Mouse (Mus musculus): Measurements from ENCODE around the gene Olfr805. TPM values are rescaled to one million over a fixed set of nuclear protein-coding genes. Genes with fewer than 3 reads are reported as not detected.

The Olfr805 gene
- not detected in 2 replicates for polyA plus RNA-seq (2015; fragmentation: Nextera tagmentation; extraction: Ambion mirVana)

- DNase-seq (ENCODE audit: low spot score): no peak
These were observed at the start of gene Olfr805 for GRCm38 (mm10) chr10:129729275-129729674. TSS of gene Olfr805 (minus strand) at chr10:129729375.

GRCm38 (mm10) chr10:129778123-129778522 lies 48.9 kb upstream of the Olfr805 start:
- no peak for DNase-seq (ENCODE audit: low spot score)

GRCm38 (mm10) chr10:129774338-129774737 lies 45.2 kb upstream of the Olfr805 start, which contains the start of gene Olfr809:
TSS of gene Olfr809 (plus strand) at chr10:129774638.
- DNase-seq (ENCODE audit: low spot score): no peak

- no peak for DNase-seq (ENCODE audit: low spot score)
These were observed 36.0 kb upstream of the Olfr805 start, which contains the start of gene Olfr808 for GRCm38 (mm10) chr10:129765182-129765581. TSS of gene Olfr808 (plus strand) at chr10:129765482.

- no peak for DNase-seq (ENCODE audit: low spot score)
These were observed 28.5 kb upstream of the Olfr805 start, which contains the start of gene Olfr807 for GRCm38 (mm10) chr10:129757693-129758092. TSS of gene Olfr807 (minus strand) at chr10:129757793.

- no peak for DNase-seq (ENCODE audit: low spot score)
These were observed 12.6 kb upstream of the Olfr805 start, which contains the start of gene Olfr806 for GRCm38 (mm10) chr10:129741821-129742220. TSS of gene Olfr806 (minus strand) at chr10:129741921.

GRCm38 (mm10) chr10:129702910-129703309 lies 26.3 kb downstream of the Olfr805 start, which contains the start of gene Olfr804:
TSS of gene Olfr804 (plus strand) at chr10:129703210.
- no peak for DNase-seq (ENCODE audit: low spot score)

- no peak for DNase-seq (ENCODE audit: low spot score)
These were observed 35.0 kb downstream of the Olfr805 start, which contains the start of gene Olfr803 for GRCm38 (mm10) chr10:129694186-129694585. TSS of gene Olfr803 (minus strand) at chr10:129694286.

- DNase-seq (ENCODE audit: low spot score): no peak
These were observed 41.1 kb downstream of the Olfr805 start, which contains the start of gene Olfr802 for GRCm38 (mm10) chr10:129688069-129688468. TSS of gene Olfr802 (minus strand) at chr10:129688169.

- no peak for DNase-seq (ENCODE audit: low spot score)
These were observed 55.4 kb downstream of the Olfr805 start, which contains the start of gene Olfr801 for GRCm38 (mm10) chr10:129673765-129674164. TSS of gene Olfr801 (minus strand) at chr10:129673865.

Small RNA genes lying within 50 kb of the gene (microRNA-seq; reads per million reads assigned to microRNA genes)
- gene Gm24485 (ENCODE audit: borderline number of aligned reads): not detected

Other genes with a start within 250 kb of the Olfr805 start
- not detected in 2 replicates for gene Olfr789, start 244.6 kb downstream of the Olfr805 start, polyA plus RNA-seq (2015; fragmentation: Nextera tagmentation; extraction: Ambion mirVana)
- not detected in 2 replicates for gene Olfr790, start 230.9 kb downstream of the Olfr805 start, polyA plus RNA-seq (2015; fragmentation: Nextera tagmentation; extraction: Ambion mirVana)
- gene Olfr791, start 207.6 kb downstream of the Olfr805 start, polyA plus RNA-seq (2015; fragmentation: Nextera tagmentation; extraction: Ambion mirVana): not detected in 2 replicates
- gene Olfr792, start 190.2 kb downstream of the Olfr805 start, polyA plus RNA-seq (2015; fragmentation: Nextera tagmentation; extraction: Ambion mirVana): not detected in 2 replicates
- not detected in 2 replicates for gene Olfr794, start 161.7 kb downstream of the Olfr805 start, polyA plus RNA-seq (2015; fragmentation: Nextera tagmentation; extraction: Ambion mirVana)
- not detected in 2 replicates for gene Olfr796, start 116.8 kb downstream of the Olfr805 start, polyA plus RNA-seq (2015; fragmentation: Nextera tagmentation; extraction: Ambion mirVana)
- gene Olfr798, start 101.4 kb downstream of the Olfr805 start, polyA plus RNA-seq (2015; fragmentation: Nextera tagmentation; extraction: Ambion mirVana): not detected in 2 replicates
- gene Olfr799, start 91.9 kb downstream of the Olfr805 start, polyA plus RNA-seq (2015; fragmentation: Nextera tagmentation; extraction: Ambion mirVana): not detected in 2 replicates
- gene Olfr800, start 71.7 kb downstream of the Olfr805 start, polyA plus RNA-seq (2015; fragmentation: Nextera tagmentation; extraction: Ambion mirVana): not detected in 2 replicates
- gene Olfr801, start 55.5 kb downstream of the Olfr805 start, polyA plus RNA-seq (2015; fragmentation: Nextera tagmentation; extraction: Ambion mirVana): not detected in 2 replicates
- 0.05 and 0.09 TPM in 2 replicates for gene Olfr802, start 41.2 kb downstream of the Olfr805 start, polyA plus RNA-seq (2015; fragmentation: Nextera tagmentation; extraction: Ambion mirVana)
- not detected in 2 replicates for gene Olfr803, start 35.1 kb downstream of the Olfr805 start, polyA plus RNA-seq (2015; fragmentation: Nextera tagmentation; extraction: Ambion mirVana)
- gene Olfr804, start 26.2 kb downstream of the Olfr805 start, polyA plus RNA-seq (2015; fragmentation: Nextera tagmentation; extraction: Ambion mirVana): not detected in 2 replicates
- gene Olfr806, start 12.5 kb upstream of the Olfr805 start, polyA plus RNA-seq (2015; fragmentation: Nextera tagmentation; extraction: Ambion mirVana): not detected in 2 replicates
- gene Olfr807, start 28.4 kb upstream of the Olfr805 start, polyA plus RNA-seq (2015; fragmentation: Nextera tagmentation; extraction: Ambion mirVana): not detected in 2 replicates
- not detected in 2 replicates for gene Olfr808, start 36.1 kb upstream of the Olfr805 start, polyA plus RNA-seq (2015; fragmentation: Nextera tagmentation; extraction: Ambion mirVana)
- gene Olfr809, start 45.3 kb upstream of the Olfr805 start, polyA plus RNA-seq (2015; fragmentation: Nextera tagmentation; extraction: Ambion mirVana): not detected in 2 replicates
- not detected in 2 replicates for gene Olfr810, start 65.5 kb upstream of the Olfr805 start, polyA plus RNA-seq (2015; fragmentation: Nextera tagmentation; extraction: Ambion mirVana)
- not detected in 2 replicates for gene Olfr811, start 75.0 kb upstream of the Olfr805 start, polyA plus RNA-seq (2015; fragmentation: Nextera tagmentation; extraction: Ambion mirVana)
- not detected in 2 replicates for gene Olfr812, start 116.7 kb upstream of the Olfr805 start, polyA plus RNA-seq (2015; fragmentation: Nextera tagmentation; extraction: Ambion mirVana)
- gene Olfr813, start 126.0 kb upstream of the Olfr805 start, polyA plus RNA-seq (2015; fragmentation: Nextera tagmentation; extraction: Ambion mirVana): not detected in 2 replicates
- gene Olfr814, start 150.5 kb upstream of the Olfr805 start, polyA plus RNA-seq (2015; fragmentation: Nextera tagmentation; extraction: Ambion mirVana): not detected in 2 replicates
- gene Olfr815, start 176.5 kb upstream of the Olfr805 start, polyA plus RNA-seq (2015; fragmentation: Nextera tagmentation; extraction: Ambion mirVana): not detected in 2 replicates
- not detected in 2 replicates for gene Olfr816, start 186.2 kb upstream of the Olfr805 start, polyA plus RNA-seq (2015; fragmentation: Nextera tagmentation; extraction: Ambion mirVana)
- gene Olfr818, start 219.7 kb upstream of the Olfr805 start, polyA plus RNA-seq (2015; fragmentation: Nextera tagmentation; extraction: Ambion mirVana): not detected in 2 replicates
- not detected in 2 replicates for gene Olfr819, start 237.9 kb upstream of the Olfr805 start, polyA plus RNA-seq (2015; fragmentation: Nextera tagmentation; extraction: Ambion mirVana)
- not detected in 2 replicates for gene Olfr247, start 246.8 kb upstream of the Olfr805 start, polyA plus RNA-seq (2015; fragmentation: Nextera tagmentation; extraction: Ambion mirVana)

All from thymus, postnatal 0 days (tissue).